Mouse (Mus musculus): ENCODE data around the gene a. TPM values are rescaled to one million over a fixed set of nuclear protein-coding genes. Genes with fewer than 3 reads are reported as not detected.
"Not testable (repeated sequence)": the region's sequence is repeated elsewhere in the genome, so short reads cannot be mapped to it uniquely, and the experiment has no call there.

The a gene
- polyA plus RNA-seq, 1 experiment, result 1.0 TPM

- no peak for DNase-seq (ENCODE audit: extremely low spot score in 1 of 2, low spot score in 1 of 2)
These were observed 43.1 kb downstream of the a start for GRCm38 (mm10) chr2:154834149-154834865.

- no peak for DNase-seq (ENCODE audit: extremely low spot score in 1 of 2, low spot score in 1 of 2)
These were observed 45.3 kb downstream of the a start for GRCm38 (mm10) chr2:154836537-154836936.

GRCm38 (mm10) chr2:154848086-154848485 lies 56.9 kb downstream of the a start:
- no peak for DNase-seq (ENCODE audit: extremely low spot score in 1 of 2, low spot score in 1 of 2)

- DNase-seq (ENCODE audit: extremely low spot score in 1 of 2, low spot score in 1 of 2), result peak; percentile 21 to 84
These were observed 64.2 kb downstream of the a start for GRCm38 (mm10) chr2:154855383-154855782.

GRCm38 (mm10) chr2:154863672-154864071 lies 72.5 kb downstream of the a start:
- DNase-seq (ENCODE audit: extremely low spot score in 1 of 2, low spot score in 1 of 2), result peak in 1 of 2 experiments; percentile 39

- DNase-seq (ENCODE audit: extremely low spot score in 1 of 2, low spot score in 1 of 2), result no peak
These were observed 74.5 kb downstream of the a start for GRCm38 (mm10) chr2:154865696-154866095.

GRCm38 (mm10) chr2:154868106-154868505 lies 76.9 kb downstream of the a start:
- DNase-seq (ENCODE audit: extremely low spot score in 1 of 2, low spot score in 1 of 2), result no peak

- DNase-seq (ENCODE audit: extremely low spot score in 1 of 2, low spot score in 1 of 2), result no peak
These were observed 78.9 kb downstream of the a start for GRCm38 (mm10) chr2:154869954-154870641.

- no peak for DNase-seq (ENCODE audit: extremely low spot score in 1 of 2, low spot score in 1 of 2)
These were observed 85.4 kb downstream of the a start for GRCm38 (mm10) chr2:154876621-154877020.

- no peak for DNase-seq (ENCODE audit: extremely low spot score in 1 of 2, low spot score in 1 of 2)
These were observed 100.4 kb downstream of the a start for GRCm38 (mm10) chr2:154891585-154891984.

- DNase-seq (ENCODE audit: extremely low spot score in 1 of 2, low spot score in 1 of 2), result peak; percentile 95 to 96
These were observed 101.2 kb downstream of the a start, which contains the start of gene Eif2s2 for GRCm38 (mm10) chr2:154892201-154893044. Eif2s2 (minus strand) TSS chr2:154892935.

- DNase-seq (ENCODE audit: extremely low spot score in 1 of 2, low spot score in 1 of 2), result no peak
These were observed 101.8 kb downstream of the a start for GRCm38 (mm10) chr2:154893045-154893385.

- DNase-seq (ENCODE audit: extremely low spot score in 1 of 2, low spot score in 1 of 2), result no peak
These were observed 102.3 kb downstream of the a start for GRCm38 (mm10) chr2:154893548-154893947.

GRCm38 (mm10) chr2:154899004-154899403 lies 107.8 kb downstream of the a start:
- not testable (repeated sequence) for DNase-seq (ENCODE audit: extremely low spot score in 1 of 2, low spot score in 1 of 2)

- not testable (repeated sequence) for DNase-seq (ENCODE audit: extremely low spot score in 1 of 2, low spot score in 1 of 2)
These were observed 108.2 kb downstream of the a start for GRCm38 (mm10) chr2:154899412-154899811.

- DNase-seq (ENCODE audit: extremely low spot score in 1 of 2, low spot score in 1 of 2), result no peak
These were observed 110.9 kb downstream of the a start for GRCm38 (mm10) chr2:154902111-154902510.

GRCm38 (mm10) chr2:154905796-154906195 lies 114.6 kb downstream of the a start:
- no peak for DNase-seq (ENCODE audit: extremely low spot score in 1 of 2, low spot score in 1 of 2)

GRCm38 (mm10) chr2:154908223-154908622 lies 117.0 kb downstream of the a start:
- not testable (repeated sequence) for DNase-seq (ENCODE audit: extremely low spot score in 1 of 2, low spot score in 1 of 2)

- DNase-seq (ENCODE audit: extremely low spot score in 1 of 2, low spot score in 1 of 2), result no peak
These were observed 118.6 kb downstream of the a start for GRCm38 (mm10) chr2:154909789-154910188.

GRCm38 (mm10) chr2:154915922-154916541 lies 124.8 kb downstream of the a start:
- no peak for DNase-seq (ENCODE audit: extremely low spot score in 1 of 2, low spot score in 1 of 2)

- peak in 1 of 2 experiments; percentile 19 for DNase-seq (ENCODE audit: extremely low spot score in 1 of 2, low spot score in 1 of 2)
These were observed 125.3 kb downstream of the a start for GRCm38 (mm10) chr2:154916547-154916946.
